Mouse (Mus musculus) forebrain, embryonic 15.5 days (tissue): Measurements from ENCODE around the gene Gsta1. TPM values are rescaled to one million over a fixed set of nuclear protein-coding genes. Genes with fewer than 3 reads are reported as not detected.
"Not testable (repeated sequence)": the region's sequence is repeated elsewhere in the genome, so short reads cannot be mapped to it uniquely, and the experiment has no call there.

Experiments used
- ATAC-seq: fragments of 200-750 bp; cut with Nextera tagmentation; replicated peaks from 2 replicates; pipeline ENCODE4 v1.8.0; 2017; ENCODE audit warnings: mild to moderate bottlenecking, moderate TSS enrichment, moderate library complexity
- H3K27ac ChIP-seq: fragments of 300-500 bp; sonication (generic); replicated peaks from 2 replicates; pipeline ENCODE4 v1.5.1; 2015; ENCODE audit warnings: mild to moderate bottlenecking, inconsistent platforms
- H3K27me3 ChIP-seq: fragments of 300-500 bp; sonication (generic); 2 replicates; pipeline ENCODE4 v1.6.1; 2015; ENCODE audit warnings: inconsistent platforms
- H3K36me3 ChIP-seq: fragments of 300-500 bp; sonication (generic); 2 replicates; pipeline ENCODE4 v1.6.1; 2015; ENCODE audit warnings: mild to moderate bottlenecking, inconsistent platforms
- H3K4me1 ChIP-seq: fragments of 300-500 bp; sonication (generic); 2 replicates; pipeline ENCODE4 v1.6.1; 2015; ENCODE audit warnings: inconsistent platforms
- H3K4me2 ChIP-seq: fragments of 300-500 bp; sonication (generic); replicated peaks from 2 replicates; pipeline ENCODE4 v1.6.1; 2015; ENCODE audit warnings: mild to moderate bottlenecking, inconsistent platforms
- H3K4me3 ChIP-seq: fragments of 300-500 bp; sonication (generic); 2 replicates; pipeline ENCODE4 v1.5.1; 2015; ENCODE audit warnings: mild to moderate bottlenecking, inconsistent platforms
- H3K9ac ChIP-seq: fragments of 300-500 bp; sonication (generic); replicated peaks from 2 replicates; pipeline ENCODE4 v1.6.1; 2015; ENCODE audit warnings: mild to moderate bottlenecking, inconsistent platforms
- H3K9me3 ChIP-seq: fragments of 300-500 bp; sonication (generic); 2 replicates; pipeline ENCODE4 v1.6.1; 2016; ENCODE audit warnings: inconsistent platforms
- WGBS: fragments of 180-500 bp; shearing (Covaris S2); methylation state at CpG from one replicate; pipeline ENCODE4 v1.1.7; 2015; ENCODE audit warnings: mixed read lengths; 5-methylcytosine and 5-hydroxymethylcytosine counted together
- polyA plus RNA-seq: library from polyadenylated mRNA; unstranded; fragments of >200 nt; fragmentation: Nextera tagmentation; extraction: Ambion mirVana; gene quantifications from 2 replicates; pipeline ENCODE4 v1.2.1, GENCODE M21; 2015

Gsta1 gene
- polyA plus RNA-seq, 1 experiment from 2014 or later: not detected

DNA sequence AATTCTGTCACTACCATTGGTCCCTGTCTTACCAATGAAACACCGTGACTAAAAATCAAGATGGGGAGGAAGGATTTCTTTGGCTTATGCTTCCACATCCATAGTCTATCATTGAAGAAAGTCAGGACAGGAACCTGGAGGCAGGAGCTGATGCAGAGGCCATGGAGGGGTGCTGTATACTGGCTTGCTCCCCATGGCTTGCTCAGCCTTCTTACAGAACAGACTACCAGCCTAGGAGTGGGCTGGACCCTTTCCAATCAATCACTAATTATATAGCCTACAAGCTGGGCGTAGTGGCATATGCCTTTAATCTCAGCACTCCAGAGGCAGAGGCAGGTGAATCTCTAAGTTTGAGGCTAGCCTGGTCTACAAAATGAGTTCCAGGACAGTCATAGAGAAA is 19.6 kb upstream of the Gsta1 start:
- no peak for ATAC-seq
- Histone ChIP-seq H3K4me3 (no peak overlapping the region), H3K27me3 (no peaks in the 10 kb centered on the region), H3K4me2 (no peak overlapping the region), H3K27ac (no peak overlapping the region), H3K4me1 (no peaks in the 10 kb centered on the region), H3K9me3 (no peaks in the 10 kb centered on the region), H3K36me3 (no peaks in the 10 kb centered on the region), H3K9ac (no peak overlapping the region)
- WGBS: 93% methylated on average over 2 of the region's 2 CpGs

DNA sequence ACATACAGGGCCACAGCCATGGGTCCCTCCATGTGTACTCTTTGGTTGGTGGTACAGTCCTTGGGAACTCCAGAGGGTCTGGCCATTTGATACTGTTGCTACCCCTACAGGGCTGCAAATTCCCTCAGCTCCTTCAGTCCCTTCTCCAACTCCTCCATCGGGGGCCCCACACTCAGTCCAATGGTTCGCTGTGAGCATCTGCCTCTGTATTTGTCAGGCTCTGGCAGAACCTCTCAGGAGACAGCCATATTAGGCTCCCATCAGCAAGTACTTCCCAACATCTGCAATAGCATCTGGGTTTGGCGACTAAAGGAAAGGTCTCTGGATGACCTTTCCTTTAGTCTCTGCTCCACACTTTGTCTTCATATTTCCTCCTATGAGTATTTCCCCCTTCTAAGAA is 18.9 kb upstream of the Gsta1 start:
- H3K36me3 ChIP-seq: no peaks in the 10 kb centered on the region
- H3K9ac ChIP-seq: no peak overlapping the region
- H3K27ac ChIP-seq: no peak overlapping the region
- H3K4me2 ChIP-seq: no peak overlapping the region
- no peaks in the 10 kb centered on the region for H3K4me1 ChIP-seq
- no peak overlapping the region for H3K4me3 ChIP-seq
- H3K27me3 ChIP-seq: no peaks in the 10 kb centered on the region
- no peak for ATAC-seq
- 97% methylated on average over 3 of the region's 3 CpGs for WGBS
- no peaks in the 10 kb centered on the region for H3K9me3 ChIP-seq

DNA sequence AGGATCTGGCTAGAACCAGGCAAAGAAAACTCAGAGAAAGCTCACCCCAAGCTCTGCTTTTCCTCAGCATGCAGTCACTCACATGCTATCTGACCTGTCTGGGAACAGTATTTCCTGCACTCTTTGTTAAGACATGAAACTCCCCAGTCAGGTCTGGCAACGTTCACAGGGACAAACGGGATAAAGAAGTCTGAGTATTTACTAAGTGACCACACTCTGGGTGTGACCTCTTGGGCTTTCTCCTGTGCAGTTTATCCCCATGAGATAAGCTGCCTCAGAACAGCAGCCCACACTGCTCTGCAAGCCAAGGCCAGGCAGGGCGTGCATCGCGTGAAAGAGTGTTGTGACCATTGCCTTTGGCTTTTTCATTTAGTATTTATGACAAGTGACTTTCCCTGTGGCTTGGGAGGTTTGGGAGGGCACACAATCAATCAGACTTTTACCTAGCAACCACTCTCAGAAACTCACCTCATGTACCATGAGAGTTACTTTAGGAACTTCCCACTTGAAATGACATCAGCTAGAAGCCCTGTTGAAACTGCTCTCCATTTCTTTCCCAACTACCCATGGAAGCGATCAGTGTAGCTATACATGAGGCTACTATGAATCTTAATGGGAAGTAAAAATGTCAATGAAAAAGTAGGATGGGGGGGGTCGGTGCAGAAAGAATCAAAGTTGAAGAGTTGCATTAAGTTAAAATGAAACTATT is 18.0 kb upstream of the Gsta1 start:
- WGBS: 88% methylated on average over 7 of the region's 7 CpGs

DNA sequence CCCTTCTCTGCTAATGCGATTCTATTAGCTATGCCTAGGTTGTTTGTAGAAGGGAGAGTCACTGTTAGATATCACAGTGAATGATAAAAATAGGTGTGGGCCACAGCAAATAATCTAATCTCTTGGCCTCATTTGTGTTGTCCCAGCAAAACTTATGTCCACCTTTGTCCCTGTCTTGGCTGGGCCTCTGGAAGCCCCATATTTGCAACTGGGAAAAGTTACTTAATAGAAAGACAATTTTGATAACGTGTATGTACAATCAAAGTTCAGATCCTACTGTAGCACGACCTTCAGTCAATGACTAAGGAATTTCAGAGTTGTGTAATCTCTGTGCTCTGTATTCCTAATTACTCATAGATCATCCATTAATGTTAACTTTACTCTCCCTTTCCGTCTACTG is 13.4 kb upstream of the Gsta1 start:
- Histone ChIP-seq H3K27me3 (no peaks in the 10 kb centered on the region), H3K36me3 (no peaks in the 10 kb centered on the region), H3K4me2 (no peak overlapping the region), H3K4me3 (no peak overlapping the region), H3K9me3 (no peaks in the 10 kb centered on the region), H3K4me1 (no peaks in the 10 kb centered on the region), H3K9ac (no peak overlapping the region), H3K27ac (no peak overlapping the region)
- 80% methylated on average over 4 of the region's 4 CpGs for WGBS
- no peak for ATAC-seq

More for the DNA sequence above, 18.0 kb upstream of the Gsta1 start:
- Histone ChIP-seq H3K27ac (no peak overlapping the region), H3K36me3 (no peaks in the 10 kb centered on the region), H3K4me3 (no peak overlapping the region), H3K9me3 (no peaks in the 10 kb centered on the region), H3K4me1 (no peaks in the 10 kb centered on the region), H3K4me2 (no peak overlapping the region), H3K27me3 (no peaks in the 10 kb centered on the region), H3K9ac (no peak overlapping the region)
- ATAC-seq: no peak

DNA sequence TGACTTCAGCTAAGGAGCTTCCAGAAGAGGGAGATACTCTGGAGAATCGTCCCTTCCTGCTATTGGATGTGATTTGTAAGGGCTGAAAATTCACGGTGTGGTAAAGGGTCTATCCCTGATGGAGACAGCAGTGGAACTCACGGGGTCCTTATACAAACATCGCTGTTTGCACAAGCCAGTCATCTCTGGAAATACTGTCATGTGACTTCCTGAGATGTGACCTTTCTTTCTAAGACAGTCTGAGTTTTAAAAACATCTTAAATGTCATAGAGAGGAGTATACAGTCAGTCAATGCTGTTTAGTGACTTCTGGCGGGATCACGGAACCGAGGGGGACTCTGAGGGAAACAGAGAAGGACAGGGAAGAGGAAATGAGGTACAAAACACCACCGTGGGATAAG is 7.8 kb upstream of the Gsta1 start:
- no peaks in the 10 kb centered on the region for H3K4me1 ChIP-seq
- 86% methylated on average over 8 of the region's 8 CpGs for WGBS
- ATAC-seq: no peak

DNA sequence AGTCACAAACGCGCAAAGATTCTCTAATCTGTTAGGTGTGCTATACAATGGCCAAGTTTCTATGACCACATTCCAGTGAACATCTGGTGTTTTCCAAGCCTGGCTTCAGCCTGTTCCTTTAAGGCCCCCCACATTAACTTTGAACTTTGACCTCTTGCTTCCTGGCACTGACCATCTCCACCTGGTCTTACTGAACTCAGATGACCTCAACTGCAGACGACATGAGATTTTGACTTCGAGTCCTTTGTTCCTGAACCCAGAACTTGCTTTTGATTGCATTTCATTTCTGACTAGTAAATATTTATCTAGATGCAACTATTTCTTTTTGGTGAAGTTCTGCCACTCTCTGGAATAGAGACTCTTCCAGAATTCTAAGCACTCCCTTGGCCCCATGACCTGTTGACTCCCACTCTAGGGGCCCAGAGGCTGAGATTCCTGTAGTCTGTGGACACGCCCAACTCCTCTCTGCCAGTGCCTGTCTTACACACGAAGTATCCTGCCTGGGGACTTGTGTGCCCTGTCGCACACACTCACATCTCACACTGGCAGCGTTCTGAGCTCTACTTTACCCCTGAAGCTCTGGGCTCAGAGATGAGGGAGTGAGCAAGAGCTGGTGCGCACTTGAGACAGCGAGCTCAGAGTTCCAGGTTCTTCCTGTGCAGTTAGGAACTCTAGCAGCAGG is 7.1 kb upstream of the Gsta1 start:
- H3K9ac ChIP-seq: no peak overlapping the region
- H3K27me3 ChIP-seq: no peaks in the 10 kb centered on the region
- H3K36me3 ChIP-seq: no peaks in the 10 kb centered on the region
- no peak overlapping the region for H3K27ac ChIP-seq
- H3K9me3 ChIP-seq: no peaks in the 10 kb centered on the region
- whole genome bisulfite sequencing: 83% methylated on average over 10 of the region's 10 CpGs
- H3K4me2 ChIP-seq: no peak overlapping the region
- no peak overlapping the region for H3K4me3 ChIP-seq
- no peak for ATAC-seq
- no peaks in the 10 kb centered on the region for H3K4me1 ChIP-seq

More for the DNA sequence above, 7.8 kb upstream of the Gsta1 start:
- Histone ChIP-seq H3K4me2 (no peak overlapping the region), H3K36me3 (no peaks in the 10 kb centered on the region), H3K27ac (no peak overlapping the region), H3K4me3 (no peak overlapping the region), H3K9me3 (no peaks in the 10 kb centered on the region), H3K27me3 (no peaks in the 10 kb centered on the region), H3K9ac (no peak overlapping the region)

DNA sequence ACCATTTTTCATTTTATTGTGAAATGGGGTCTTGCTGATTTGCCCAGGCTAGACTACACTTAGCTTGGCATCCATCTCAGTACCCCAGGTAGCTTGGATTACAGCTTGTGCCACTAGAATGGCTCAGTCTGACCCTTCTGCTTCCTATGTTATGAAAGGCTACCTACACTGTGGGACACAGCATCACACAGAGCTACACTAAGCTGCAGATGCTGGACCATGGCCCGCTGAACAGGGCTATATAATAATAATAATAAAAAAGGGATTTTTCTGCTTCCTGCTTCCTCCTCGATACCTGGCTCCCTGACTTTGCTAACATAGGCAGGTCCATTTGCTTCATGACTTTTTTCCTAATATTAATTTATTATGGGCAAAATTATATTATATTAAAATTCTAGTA is 6.0 kb upstream of the Gsta1 start:
- Histone ChIP-seq H3K9ac (no peak overlapping the region), H3K4me2 (no peak overlapping the region), H3K4me3 (no peak overlapping the region), H3K4me1 (no peaks in the 10 kb centered on the region), H3K27me3 (no peaks in the 10 kb centered on the region), H3K27ac (no peak overlapping the region), H3K9me3 (no peaks in the 10 kb centered on the region), H3K36me3 (no peaks in the 10 kb centered on the region)
- ATAC-seq: no peak
- 95% methylated on average over 2 of the region's 2 CpGs for WGBS

DNA sequence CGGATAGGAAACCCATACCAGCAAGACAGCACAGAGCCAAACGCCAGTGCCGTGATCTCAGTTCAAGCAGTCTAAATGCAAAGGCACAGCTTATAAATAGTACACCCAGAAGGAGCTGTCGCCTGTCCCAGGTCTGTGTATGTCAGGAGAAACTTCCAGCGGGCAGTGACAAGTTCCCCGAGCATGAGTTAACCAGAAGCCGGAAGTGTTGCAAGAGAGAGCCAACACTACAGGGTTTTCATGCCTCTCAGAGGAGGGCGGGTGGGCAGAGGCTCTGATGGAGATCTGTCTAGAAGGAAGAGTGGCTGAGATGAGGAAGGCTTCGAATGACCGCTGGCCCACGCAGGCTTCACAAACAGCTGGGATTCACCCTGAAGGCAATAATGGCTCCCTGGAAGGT is 5.2 kb upstream of the Gsta1 start:
- Histone ChIP-seq H3K9ac (no peak overlapping the region), H3K4me2 (no peak overlapping the region), H3K9me3 (no peaks in the 10 kb centered on the region), H3K27ac (no peak overlapping the region), H3K4me3 (no peak overlapping the region), H3K27me3 (no peaks in the 10 kb centered on the region), H3K4me1 (no peaks in the 10 kb centered on the region), H3K36me3 (no peaks in the 10 kb centered on the region)
- 88% methylated on average over 11 of the region's 11 CpGs for WGBS
- no peak for ATAC-seq

DNA sequence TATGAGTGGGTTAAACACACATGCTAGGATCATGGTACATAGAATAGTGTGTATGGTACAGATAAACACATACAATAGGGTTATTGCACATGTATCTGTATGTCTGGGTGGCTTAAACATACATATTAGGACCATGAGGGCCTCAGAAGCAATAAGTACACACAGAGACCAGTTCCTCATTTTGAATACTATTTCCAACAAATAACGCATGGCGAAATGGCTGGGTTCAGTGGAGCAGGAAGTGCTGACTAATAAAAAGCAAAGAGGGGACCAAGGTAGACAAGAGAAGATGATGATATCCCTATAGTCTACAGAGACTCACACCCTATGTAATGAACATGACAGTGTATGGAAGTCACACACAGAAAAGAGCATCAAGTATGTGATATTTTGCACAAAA is 2.3 kb upstream of the Gsta1 start:
- H3K9me3 ChIP-seq: no peaks in the 10 kb centered on the region
- no peak overlapping the region for H3K27ac ChIP-seq
- no peaks in the 10 kb centered on the region for H3K27me3 ChIP-seq
- no peak overlapping the region for H3K9ac ChIP-seq
- H3K36me3 ChIP-seq: no peaks in the 10 kb centered on the region
- no peak overlapping the region for H3K4me3 ChIP-seq
- H3K4me1 ChIP-seq: no peaks in the 10 kb centered on the region
- no peak for ATAC-seq
- 97% methylated on average over 2 of the region's 2 CpGs for WGBS
- H3K4me2 ChIP-seq: no peak overlapping the region

DNA sequence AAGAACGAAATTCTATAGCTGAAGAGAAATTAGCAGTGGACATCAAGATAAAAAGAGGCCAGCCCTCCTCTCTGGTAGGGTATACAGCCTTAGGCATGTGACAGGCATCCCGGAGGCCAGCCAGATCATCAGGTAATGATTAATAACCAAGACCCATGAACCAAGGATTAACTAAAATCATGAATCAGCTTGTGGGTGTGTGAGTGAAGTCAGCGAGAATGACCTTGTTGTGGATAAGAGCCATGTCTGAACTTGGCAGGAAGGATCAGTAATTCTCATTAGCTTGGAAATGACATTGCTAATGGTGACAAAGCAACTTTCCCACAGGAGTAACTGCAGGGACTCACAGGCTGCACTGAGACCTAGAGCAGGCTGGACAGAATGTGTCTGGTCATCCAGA is 798 bp upstream of the Gsta1 start:
- H3K36me3 ChIP-seq, H3K27me3 ChIP-seq, H3K27ac ChIP-seq, H3K4me3 ChIP-seq, H3K4me1 ChIP-seq, H3K9me3 ChIP-seq, ATAC-seq, H3K4me2 ChIP-seq, H3K9ac ChIP-seq: not testable (repeated sequence)
- 76% methylated on average over 3 of the region's 3 CpGs for WGBS

DNA sequence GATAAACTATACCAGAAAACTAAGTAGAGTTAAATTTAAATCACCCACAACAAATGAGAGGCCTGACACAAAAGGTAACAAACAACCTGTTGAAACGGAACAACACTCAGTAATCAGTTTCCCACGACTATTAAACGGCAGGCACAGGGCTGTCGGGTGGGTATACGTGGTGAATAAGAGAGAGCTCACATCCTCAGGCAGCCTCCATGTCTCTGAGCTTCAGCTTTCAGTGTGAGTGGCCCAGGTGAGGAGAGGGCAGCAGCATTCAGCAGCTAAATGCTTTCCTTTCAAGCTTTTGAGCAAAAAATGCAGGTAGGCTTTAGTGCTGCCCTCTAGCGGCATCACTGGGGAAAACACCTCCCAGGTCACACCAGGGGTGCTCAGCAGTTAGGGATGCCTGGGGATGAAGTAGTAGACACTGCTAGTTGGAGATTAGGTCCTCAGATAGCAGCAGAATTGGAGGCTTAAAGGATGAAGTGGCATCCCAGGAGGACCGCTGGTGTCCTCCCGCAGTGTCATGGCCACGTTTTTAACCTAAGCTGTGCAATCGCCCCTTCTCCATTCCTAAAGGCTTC is 2.8 kb downstream of the Gsta1 start:
- not testable (repeated sequence) for H3K4me3 ChIP-seq, H3K4me1 ChIP-seq, H3K27me3 ChIP-seq, H3K27ac ChIP-seq, H3K9ac ChIP-seq, H3K4me2 ChIP-seq, H3K36me3 ChIP-seq, H3K9me3 ChIP-seq
- ATAC-seq: 0 out of 2 replicates have a peak, but pooled peaks have one; percentile 38
- no CpG with 5 or more reads among the region's 10 CpGs for WGBS

DNA sequence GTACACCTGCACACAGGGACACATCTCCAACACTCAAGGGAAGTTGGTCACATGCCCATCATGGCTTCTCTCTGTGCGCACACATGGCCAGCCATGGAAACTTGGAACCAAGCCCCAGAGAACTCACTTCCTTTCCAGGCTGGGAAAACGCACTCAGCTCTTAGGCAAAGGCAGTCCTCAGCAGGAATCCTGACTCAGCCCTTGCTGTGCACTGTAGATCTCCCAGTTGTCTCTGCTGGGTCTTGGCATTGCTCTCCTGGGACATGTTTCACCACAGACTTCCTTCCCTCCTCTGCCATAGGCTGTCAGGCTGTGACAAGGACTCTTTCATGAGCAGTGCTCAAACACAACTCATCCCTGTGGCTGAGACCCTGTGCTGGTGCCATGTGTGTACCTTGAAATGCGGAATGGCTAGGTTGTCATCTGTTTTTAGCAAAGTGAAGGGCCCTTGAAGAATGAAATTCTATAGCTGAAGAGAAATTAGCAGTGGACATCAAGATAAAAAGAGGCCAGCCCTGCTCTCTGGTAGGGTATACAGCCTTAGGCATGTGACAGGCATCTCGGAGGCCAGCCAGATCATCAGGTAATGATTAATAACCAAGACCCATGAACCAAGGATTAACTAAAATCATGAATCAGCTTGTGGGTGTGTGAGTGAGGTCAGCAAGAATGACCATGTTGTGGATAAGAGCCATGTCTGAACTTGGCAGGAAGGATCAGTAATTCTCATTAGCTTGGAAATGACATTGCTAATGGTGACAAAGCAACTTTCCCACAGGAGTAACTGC is 25.4 kb downstream of the Gsta1 start:
- not testable (repeated sequence) for H3K9ac ChIP-seq, H3K9me3 ChIP-seq, H3K4me3 ChIP-seq, H3K27ac ChIP-seq, H3K36me3 ChIP-seq, H3K4me1 ChIP-seq, H3K27me3 ChIP-seq, H3K4me2 ChIP-seq, ATAC-seq
- 78% methylated on average over 4 of the region's 4 CpGs for WGBS
